Mouse (Mus musculus): ENCODE data around the gene Cwc27. TPM values are rescaled to one million over a fixed set of nuclear protein-coding genes. Genes with fewer than 3 reads are reported as not detected.
A peak's percentile ranks its signal among the peaks of the same experiment; 100 is the strongest.

Cwc27 gene
- polyA plus RNA-seq, 1 experiment from 2014 or later = 26.7 TPM

GRCm38 (mm10) chr13:104619503-104620288 is 197.2 kb downstream of the Cwc27 start:
- Histone ChIP-seq H3K36me3 (no peaks in the 10 kb centered on the region), H3K9me3 (no peaks in the 10 kb centered on the region), H3K27me3 (no peaks in the 10 kb centered on the region), H3K4me1 (no peaks in the 10 kb centered on the region), H3K27ac (no peak overlapping the region), H3K9ac (no peak overlapping the region), H3K4me2 (no peak overlapping the region), H3K4me3 (no peak overlapping the region)
- no peak for ATAC-seq (ENCODE audit: insufficient number of reproducible peaks, low FRiP score, low TSS enrichment, low read depth)
- 88% methylated on average over 7 of the region's 7 CpGs for WGBS

GRCm38 (mm10) chr13:104617201-104617600 is 199.7 kb downstream of the Cwc27 start:
- Histone ChIP-seq H3K9me3 (no peaks in the 10 kb centered on the region), H3K4me1 (no peaks in the 10 kb centered on the region), H3K4me3 (no peak overlapping the region), H3K27ac (no peak overlapping the region), H3K36me3 (no peaks in the 10 kb centered on the region), H3K4me2 (no peak overlapping the region), H3K27me3 (no peaks in the 10 kb centered on the region), H3K9ac (no peak overlapping the region)
- 84% methylated on average over 4 of the region's 4 CpGs for WGBS
- ATAC-seq (ENCODE audit: insufficient number of reproducible peaks, low FRiP score, low TSS enrichment, low read depth) = no peak

GRCm38 (mm10) chr13:104615999-104616810 is 200.7 kb downstream of the Cwc27 start:
- Histone ChIP-seq H3K27me3 (no peaks in the 10 kb centered on the region), H3K4me2 (no peak overlapping the region), H3K4me3 (no peak overlapping the region), H3K27ac (no peak overlapping the region), H3K36me3 (no peaks in the 10 kb centered on the region), H3K4me1 (no peaks in the 10 kb centered on the region), H3K9me3 (no peaks in the 10 kb centered on the region), H3K9ac (no peak overlapping the region)
- WGBS = 90% methylated on average over 18 of the region's 18 CpGs
- no peak for ATAC-seq (ENCODE audit: insufficient number of reproducible peaks, low FRiP score, low TSS enrichment, low read depth)

- Histone ChIP-seq H3K27me3 (no peaks in the 10 kb centered on the region), H3K36me3 (no peaks in the 10 kb centered on the region), H3K9ac (no peak overlapping the region), H3K4me3 (no peak overlapping the region), H3K4me1 (0 out of 2 replicates have a peak, but pooled peaks cover 2% of the 10 kb centered on the region), H3K9me3 (no peaks in the 10 kb centered on the region), H3K4me2 (no peak overlapping the region), H3K27ac (no peak overlapping the region)
- no peak for ATAC-seq (ENCODE audit: insufficient number of reproducible peaks, low FRiP score, low TSS enrichment, low read depth)
- WGBS = 86% methylated on average over 7 of the region's 7 CpGs
These were observed 201.8 kb downstream of the Cwc27 start for GRCm38 (mm10) chr13:104615111-104615510.

- H3K4me3 ChIP-seq = no peak overlapping the region
- no peak overlapping the region for H3K4me2 ChIP-seq
- H3K4me1 ChIP-seq = 0 out of 2 replicates have a peak, but pooled peaks cover 7% of the 10 kb centered on the region
- no peaks in the 10 kb centered on the region for H3K36me3 ChIP-seq
- no peak overlapping the region for H3K9ac ChIP-seq
- no peaks in the 10 kb centered on the region for H3K27me3 ChIP-seq
- ATAC-seq (ENCODE audit: insufficient number of reproducible peaks, low FRiP score, low TSS enrichment, low read depth) = no peak
- no peaks in the 10 kb centered on the region for H3K9me3 ChIP-seq
- 95% methylated on average over 4 of the region's 4 CpGs for WGBS
- no peak overlapping the region for H3K27ac ChIP-seq
These were observed 205.6 kb downstream of the Cwc27 start for GRCm38 (mm10) chr13:104611296-104611695.

GRCm38 (mm10) chr13:104610210-104611111 is 206.5 kb downstream of the Cwc27 start:
- WGBS = 49% methylated on average over 22 of the region's 22 CpGs
- Histone ChIP-seq H3K4me2 (no peak overlapping the region; the same call in 1 of the 2 replicates), H3K4me1 (0 out of 2 replicates have a peak, but pooled peaks cover 7% of the 10 kb centered on the region), H3K9me3 (no peaks in the 10 kb centered on the region), H3K9ac (no peak overlapping the region), H3K27me3 (no peaks in the 10 kb centered on the region), H3K4me3 (no peak overlapping the region), H3K27ac (peak overlapping the region; percentile 59; the same call in 1 of the 2 replicates), H3K36me3 (no peaks in the 10 kb centered on the region)
- 0 out of 2 replicates have a peak, but pooled peaks have one; percentile 61 for ATAC-seq (ENCODE audit: insufficient number of reproducible peaks, low FRiP score, low TSS enrichment, low read depth)

GRCm38 (mm10) chr13:104608516-104608915 is 208.4 kb downstream of the Cwc27 start:
- Histone ChIP-seq H3K4me1 (0 out of 2 replicates have a peak, but pooled peaks cover 7% of the 10 kb centered on the region), H3K27me3 (no peaks in the 10 kb centered on the region), H3K36me3 (no peaks in the 10 kb centered on the region), H3K9ac (no peak overlapping the region), H3K9me3 (no peaks in the 10 kb centered on the region), H3K27ac (no peak overlapping the region), H3K4me2 (no peak overlapping the region), H3K4me3 (no peak overlapping the region)
- 61% methylated on average over 18 of the region's 18 CpGs for WGBS
- ATAC-seq (ENCODE audit: insufficient number of reproducible peaks, low FRiP score, low TSS enrichment, low read depth) = no peak

- H3K27ac ChIP-seq = no peak overlapping the region
- WGBS = 71% methylated on average over 14 of the region's 14 CpGs
- H3K9ac ChIP-seq = no peak overlapping the region
- no peaks in the 10 kb centered on the region for H3K36me3 ChIP-seq
- no peak for ATAC-seq (ENCODE audit: insufficient number of reproducible peaks, low FRiP score, low TSS enrichment, low read depth)
- no peak overlapping the region for H3K4me2 ChIP-seq
- H3K27me3 ChIP-seq = no peaks in the 10 kb centered on the region
- H3K9me3 ChIP-seq = no peaks in the 10 kb centered on the region
- H3K4me1 ChIP-seq = 0 out of 2 replicates have a peak, but pooled peaks cover 7% of the 10 kb centered on the region
- H3K4me3 ChIP-seq = no peak overlapping the region
These were observed 210.0 kb downstream of the Cwc27 start for GRCm38 (mm10) chr13:104606786-104607580.

- Histone ChIP-seq H3K27ac (no peak overlapping the region), H3K27me3 (no peaks in the 10 kb centered on the region), H3K36me3 (no peaks in the 10 kb centered on the region), H3K4me2 (no peak overlapping the region), H3K9ac (no peak overlapping the region), H3K9me3 (no peaks in the 10 kb centered on the region), H3K4me3 (no peak overlapping the region), H3K4me1 (0 out of 2 replicates have a peak, but pooled peaks cover 5% of the 10 kb centered on the region)
- 77% methylated on average over 2 of the region's 2 CpGs for WGBS
- ATAC-seq (ENCODE audit: insufficient number of reproducible peaks, low FRiP score, low TSS enrichment, low read depth) = no peak
These were observed 211.8 kb downstream of the Cwc27 start for GRCm38 (mm10) chr13:104605111-104605510.

GRCm38 (mm10) chr13:104602197-104602596 is 214.7 kb downstream of the Cwc27 start:
- no peak overlapping the region for H3K27ac ChIP-seq
- no peaks in the 10 kb centered on the region for H3K9me3 ChIP-seq
- H3K9ac ChIP-seq = no peak overlapping the region
- no peaks in the 10 kb centered on the region for H3K36me3 ChIP-seq
- no peaks in the 10 kb centered on the region for H3K4me1 ChIP-seq
- ATAC-seq (ENCODE audit: insufficient number of reproducible peaks, low FRiP score, low TSS enrichment, low read depth) = no peak
- 83% methylated on average over 6 of the region's 6 CpGs for WGBS
- no peak overlapping the region for H3K4me2 ChIP-seq
- H3K4me3 ChIP-seq = no peak overlapping the region
- no peaks in the 10 kb centered on the region for H3K27me3 ChIP-seq

GRCm38 (mm10) chr13:104601783-104602182 is 215.2 kb downstream of the Cwc27 start:
- no peak overlapping the region for H3K4me3 ChIP-seq
- H3K9me3 ChIP-seq = no peaks in the 10 kb centered on the region
- H3K27me3 ChIP-seq = no peaks in the 10 kb centered on the region
- no peak for ATAC-seq (ENCODE audit: insufficient number of reproducible peaks, low FRiP score, low TSS enrichment, low read depth)
- no peak overlapping the region for H3K9ac ChIP-seq
- H3K4me2 ChIP-seq = no peak overlapping the region
- 81% methylated on average over 3 of the region's 3 CpGs for WGBS
- no peaks in the 10 kb centered on the region for H3K36me3 ChIP-seq
- H3K27ac ChIP-seq = no peak overlapping the region
- no peaks in the 10 kb centered on the region for H3K4me1 ChIP-seq

Measured in limb, embryonic 15.5 days (tissue).